Mouse (Mus musculus): ENCODE measurements around the gene Cnr2. TPM values are rescaled to one million over a fixed set of nuclear protein-coding genes. Genes with fewer than 3 reads are reported as not detected.

Cnr2 gene
- polyA plus RNA-seq, 1 experiment from 2014 or later: 2.6 TPM

GRCm38 (mm10) chr4:135924418-135924817 is 29.2 kb downstream of the Cnr2 start:
- Histone ChIP-seq H3K27ac (ENCODE audit: low read depth) (no peak overlapping the region), H3K4me1 (ENCODE audit: insufficient read depth) (peaks cover 14% of the 10 kb centered on the region), H3K27me3 (ENCODE audit: insufficient read depth, low read length) (no peaks in the 10 kb centered on the region), H3K36me3 (replicated peaks; ENCODE audit: insufficient read depth, low read length) (peaks cover 31% of the 10 kb centered on the region), H3K9me3 (ENCODE audit: low read length) (no peaks in the 10 kb centered on the region), H3K4me3 (ENCODE audit: low read depth, low read length) (no peak overlapping the region), H3K4me2 (ENCODE audit: low read depth, low read length) (no peak overlapping the region), H3K9ac (replicated peaks) (no peak overlapping the region)
- WGBS (ENCODE audit: insufficient replicate concordance): 79% methylated on average over 2 of the region's 2 CpGs
- DNase-seq: no peak
- no peak for ATAC-seq
- TF ChIP-seq CTCF (IDR thresholded peaks at IDR 0.05; ENCODE audit: low read depth) (no peak), EP300 (IDR thresholded peaks at IDR 0.05; ENCODE audit: low read depth) (no peak)

GRCm38 (mm10) chr4:135925341-135925740 is 30.1 kb downstream of the Cnr2 start:
- TF ChIP-seq EP300 (IDR thresholded peaks at IDR 0.05; ENCODE audit: low read depth): no peak
- TF ChIP-seq CTCF (IDR thresholded peaks at IDR 0.05; ENCODE audit: low read depth): no peak
- H3K4me2 ChIP-seq (ENCODE audit: low read depth, low read length): no peak overlapping the region
- ATAC-seq: no peak
- peaks cover 11% of the 10 kb centered on the region for H3K4me1 ChIP-seq (ENCODE audit: insufficient read depth)
- no peaks in the 10 kb centered on the region for H3K9me3 ChIP-seq (ENCODE audit: low read length)
- WGBS (ENCODE audit: insufficient replicate concordance): 83% methylated on average over 5 of the region's 5 CpGs
- peaks cover 31% of the 10 kb centered on the region for H3K36me3 ChIP-seq (replicated peaks; ENCODE audit: insufficient read depth, low read length)
- no peak overlapping the region for H3K27ac ChIP-seq (ENCODE audit: low read depth)
- H3K4me3 ChIP-seq (ENCODE audit: low read depth, low read length): no peak overlapping the region
- no peak for DNase-seq
- no peaks in the 10 kb centered on the region for H3K27me3 ChIP-seq (ENCODE audit: insufficient read depth, low read length)
- no peak overlapping the region for H3K9ac ChIP-seq (replicated peaks)

- no peak overlapping the region for H3K9ac ChIP-seq (replicated peaks)
- ATAC-seq: no peak
- H3K36me3 ChIP-seq (replicated peaks; ENCODE audit: insufficient read depth, low read length): peaks cover 34% of the 10 kb centered on the region
- H3K4me1 ChIP-seq (ENCODE audit: insufficient read depth): peaks cover 10% of the 10 kb centered on the region
- TF ChIP-seq CTCF (IDR thresholded peaks at IDR 0.05; ENCODE audit: low read depth) (no peak), EP300 (IDR thresholded peaks at IDR 0.05; ENCODE audit: low read depth) (no peak)
- no peak for DNase-seq
- H3K27me3 ChIP-seq (ENCODE audit: insufficient read depth, low read length): no peaks in the 10 kb centered on the region
- H3K4me3 ChIP-seq (ENCODE audit: low read depth, low read length): no peak overlapping the region
- no peak overlapping the region for H3K4me2 ChIP-seq (ENCODE audit: low read depth, low read length)
- no peak overlapping the region for H3K27ac ChIP-seq (ENCODE audit: low read depth)
- H3K9me3 ChIP-seq (ENCODE audit: low read length): no peaks in the 10 kb centered on the region
- WGBS (ENCODE audit: insufficient replicate concordance): 77% methylated on average over 10 of the region's 10 CpGs
These were observed 31.1 kb downstream of the Cnr2 start for GRCm38 (mm10) chr4:135926195-135926808.

GRCm38 (mm10) chr4:135926861-135927260 is 31.7 kb downstream of the Cnr2 start:
- Histone ChIP-seq H3K4me3 (ENCODE audit: low read depth, low read length) (no peak overlapping the region), H3K9me3 (ENCODE audit: low read length) (no peaks in the 10 kb centered on the region), H3K27me3 (ENCODE audit: insufficient read depth, low read length) (no peaks in the 10 kb centered on the region), H3K27ac (ENCODE audit: low read depth) (no peak overlapping the region), H3K36me3 (replicated peaks; ENCODE audit: insufficient read depth, low read length) (peaks cover 36% of the 10 kb centered on the region), H3K4me2 (ENCODE audit: low read depth, low read length) (no peak overlapping the region), H3K9ac (replicated peaks) (no peak overlapping the region), H3K4me1 (ENCODE audit: insufficient read depth) (peaks cover 5% of the 10 kb centered on the region)
- TF ChIP-seq CTCF (IDR thresholded peaks at IDR 0.05; ENCODE audit: low read depth) (no peak), EP300 (IDR thresholded peaks at IDR 0.05; ENCODE audit: low read depth) (no peak)
- ATAC-seq (no peak), DNase-seq (no peak)
- 84% methylated on average over 3 of the region's 3 CpGs for WGBS (ENCODE audit: insufficient replicate concordance)

- Histone ChIP-seq H3K4me2 (ENCODE audit: low read depth, low read length) (no peak overlapping the region), H3K9ac (replicated peaks) (no peak overlapping the region), H3K27ac (ENCODE audit: low read depth) (no peak overlapping the region), H3K27me3 (ENCODE audit: insufficient read depth, low read length) (no peaks in the 10 kb centered on the region), H3K4me3 (ENCODE audit: low read depth, low read length) (no peak overlapping the region), H3K9me3 (ENCODE audit: low read length) (no peaks in the 10 kb centered on the region), H3K4me1 (ENCODE audit: insufficient read depth) (no peaks in the 10 kb centered on the region), H3K36me3 (replicated peaks; ENCODE audit: insufficient read depth, low read length) (peaks cover 38% of the 10 kb centered on the region)
- TF ChIP-seq EP300 (IDR thresholded peaks at IDR 0.05; ENCODE audit: low read depth): no peak
- TF ChIP-seq CTCF (IDR thresholded peaks at IDR 0.05; ENCODE audit: low read depth): no peak
- no peak for DNase-seq
- WGBS (ENCODE audit: insufficient replicate concordance): 89% methylated on average over 9 of the region's 9 CpGs
- ATAC-seq: no peak
These were observed 33.2 kb downstream of the Cnr2 start for GRCm38 (mm10) chr4:135928376-135928775.

GRCm38 (mm10) chr4:135929405-135929804 is 34.2 kb downstream of the Cnr2 start:
- TF ChIP-seq EP300 (IDR thresholded peaks at IDR 0.05; ENCODE audit: low read depth) (no peak), CTCF (IDR thresholded peaks at IDR 0.05; ENCODE audit: low read depth) (no peak)

More at GRCm38 (mm10) chr4:135929405-135929804, 34.2 kb downstream of the Cnr2 start:
- Histone ChIP-seq H3K9ac (replicated peaks) (no peak overlapping the region), H3K36me3 (replicated peaks; ENCODE audit: insufficient read depth, low read length) (peaks cover 39% of the 10 kb centered on the region), H3K9me3 (ENCODE audit: low read length) (no peaks in the 10 kb centered on the region), H3K27ac (ENCODE audit: low read depth) (no peak overlapping the region), H3K27me3 (ENCODE audit: insufficient read depth, low read length) (no peaks in the 10 kb centered on the region), H3K4me2 (ENCODE audit: low read depth, low read length) (no peak overlapping the region), H3K4me3 (ENCODE audit: low read depth, low read length) (no peak overlapping the region), H3K4me1 (ENCODE audit: insufficient read depth) (no peaks in the 10 kb centered on the region)
- ATAC-seq: no peak
- 77% methylated on average over 5 of the region's 5 CpGs for WGBS (ENCODE audit: insufficient replicate concordance)
- DNase-seq: no peak

Measured in liver, postnatal 0 days (tissue).